Mouse (Mus musculus) heart, postnatal 0 days (tissue): ENCODE data around the gene Ank2.

Experiments
- CTCF ChIP-seq: IDR thresholded peaks from 2 replicates; pipeline ENCODE4 v1.5.1; 2016; ENCODE audit warnings: antibody characterized with exemption, control low read depth, low read depth
- EP300 ChIP-seq: IDR thresholded peaks from 2 replicates; pipeline ENCODE4 v1.6.1; 2016; ENCODE audit warnings: antibody characterized with exemption, low read depth

GRCm38 (mm10) chr3:127334876-127335275, 164.3 kb downstream of the Ank2 start:
- TF ChIP-seq CTCF (no peak), EP300 (no peak)
